Mouse (Mus musculus): ENCODE data around the gene Olfr44.

Gene Olfr44

GRCm38 (mm10) chr9:39493895-39494294, at the start of gene Olfr44:
Gene Olfr44 (minus strand): TSS chr9:39493995.
- DNase-seq (ENCODE audit: extremely low read depth, insufficient read length, low spot score), result no peak

GRCm38 (mm10) chr9:39523616-39524285, 30.0 kb upstream of the Olfr44 start:
- no peak for DNase-seq (ENCODE audit: extremely low read depth, insufficient read length, low spot score)

DNA sequence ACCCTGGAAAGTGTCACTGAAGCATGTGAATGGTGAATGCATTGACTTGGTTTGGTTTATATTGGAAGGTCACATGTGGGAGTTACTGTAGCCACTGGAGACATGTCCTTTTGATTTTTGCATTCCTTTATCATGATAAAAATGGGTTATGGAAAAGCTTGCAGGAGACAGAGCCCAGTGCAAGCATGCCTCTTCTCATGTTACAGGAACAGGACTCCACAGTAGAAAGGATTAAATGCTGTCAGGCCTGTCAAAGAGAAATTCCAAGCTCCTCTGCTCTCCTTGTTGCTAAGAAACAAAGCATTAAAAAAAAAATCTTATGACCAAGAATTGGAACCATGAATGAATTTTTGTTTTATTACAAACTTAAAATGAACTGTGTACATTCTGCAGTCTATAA, 24.8 kb upstream of the Olfr44 start:
- DNase-seq (ENCODE audit: extremely low read depth, insufficient read length, low spot score), result no peak

- DNase-seq (ENCODE audit: extremely low read depth, insufficient read length, low spot score), result no peak
Measured at GRCm38 (mm10) chr9:39515531-39515930, 21.7 kb upstream of the Olfr44 start, which contains the start of gene Olfr957. Gene Olfr957 (minus strand): TSS chr9:39515809.

DNA sequence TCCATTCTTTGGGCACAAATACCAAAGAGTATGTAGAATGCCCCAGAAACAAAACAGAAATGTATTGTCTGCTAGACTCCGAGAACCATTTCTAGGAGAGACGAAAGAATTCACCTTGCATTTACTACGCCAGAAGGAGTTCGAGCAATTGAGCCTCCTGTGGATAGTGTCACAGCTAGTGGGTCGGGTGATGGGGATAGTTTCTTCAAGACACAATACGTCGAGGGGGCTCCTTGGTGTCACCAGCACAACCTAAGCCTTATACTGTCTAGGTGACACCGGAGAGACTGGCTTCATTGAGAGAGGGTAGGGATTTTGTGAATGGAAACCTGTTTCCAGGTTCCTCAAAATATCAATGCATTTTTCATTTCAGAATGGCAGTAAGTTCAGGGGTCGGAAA, 15.6 kb upstream of the Olfr44 start:
- no peak for DNase-seq (ENCODE audit: extremely low read depth, insufficient read length, low spot score)

DNA sequence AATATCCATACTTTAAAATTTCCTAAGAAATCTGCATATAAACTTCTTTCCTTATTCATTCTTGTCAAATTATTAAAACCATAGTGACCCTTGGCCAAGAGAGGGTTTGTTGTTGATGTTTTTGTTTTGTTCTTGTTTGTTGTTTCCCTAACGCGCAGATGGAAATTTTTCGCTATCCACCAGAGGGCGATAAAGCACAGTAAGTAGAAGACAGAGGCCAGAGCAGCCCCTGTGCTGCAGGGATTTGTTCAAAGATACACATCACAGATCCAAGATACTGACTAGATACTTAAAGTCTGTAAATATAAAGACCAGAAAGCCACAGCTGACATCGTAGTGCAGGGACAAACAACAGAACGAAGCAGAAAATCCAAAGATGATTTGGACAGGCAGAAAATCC, 15.2 kb upstream of the Olfr44 start:
- no peak for DNase-seq (ENCODE audit: extremely low read depth, insufficient read length, low spot score)

DNA sequence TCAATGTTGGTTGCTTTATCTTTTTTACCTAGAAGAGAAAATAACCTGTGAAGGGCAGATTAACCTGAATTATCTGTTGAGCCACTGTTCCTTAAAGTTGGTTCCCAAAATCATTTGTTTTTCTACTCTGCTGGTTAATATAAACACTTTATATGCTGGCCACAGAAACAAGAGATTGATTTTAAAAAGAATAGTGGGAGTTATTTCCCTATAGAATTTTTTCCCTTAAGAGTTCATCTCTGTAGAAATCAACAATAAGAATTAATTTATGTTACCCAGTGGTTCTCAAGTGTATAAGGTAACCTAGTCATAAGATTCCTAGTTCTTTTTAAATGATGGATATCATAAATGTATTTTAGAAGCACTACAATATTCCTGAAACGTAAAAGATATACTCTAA, 22.0 kb downstream of the Olfr44 start, which contains the start of gene Olfr955:
TSS of gene Olfr955 (minus strand) at position 101 of the 400 bp plus-strand sequence.
- DNase-seq (ENCODE audit: extremely low read depth, insufficient read length, low spot score), result no peak

- no peak for DNase-seq (ENCODE audit: extremely low read depth, insufficient read length, low spot score)
Measured at GRCm38 (mm10) chr9:39456401-39456800, 37.4 kb downstream of the Olfr44 start, which contains the start of gene Olfr954. Gene Olfr954 (plus strand): TSS chr9:39456701.
